Mouse (Mus musculus) bone marrow, adult 2 months (tissue): Measurements from ENCODE around the gene Bcl9l.

ENCODE experiments used
- CTCF ChIP-seq: fragments of 200-500 bp; IDR thresholded peaks from 2 replicates; pipeline ENCODE4 v1.5.1; 2011; ENCODE audit warnings: low read length, control low read depth; ENCODE audit not compliant: control insufficient read depth, insufficient read depth
- POLR2A ChIP-seq: fragments of 200-500 bp; IDR thresholded peaks from 2 replicates; pipeline ENCODE4 v1.6.1; 2011; ENCODE audit warnings: low read depth, mild to moderate bottlenecking, control low read depth, low read length, borderline replicate concordance; ENCODE audit not compliant: control insufficient read depth

DNA sequence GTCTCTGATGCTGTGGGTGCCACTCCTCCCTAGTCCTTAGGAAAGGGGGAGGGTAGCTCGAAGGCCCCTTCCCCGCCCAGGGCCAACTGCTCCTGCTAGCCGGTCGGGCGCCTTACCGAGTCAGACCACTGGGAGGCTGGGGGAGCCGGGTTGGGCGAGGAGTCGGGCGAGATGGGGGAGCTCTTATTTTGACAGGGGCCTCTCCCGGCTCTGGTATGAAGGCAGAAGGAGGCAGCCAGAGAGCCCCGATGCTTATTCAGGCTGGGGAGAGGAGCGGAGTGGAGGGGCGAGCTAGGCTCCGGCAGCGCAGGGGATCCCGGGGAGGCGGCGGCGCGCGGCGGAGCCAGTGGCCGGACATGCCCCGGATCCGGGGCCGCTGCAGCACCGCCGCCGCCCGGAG is at the start of gene Bcl9l:
- TF ChIP-seq POLR2A, result peak; percentile 44; the same call in 1 of the 2 replicates
- TF ChIP-seq CTCF, result no peak
